Mouse (Mus musculus) bone marrow, adult 2 months (tissue): ENCODE data around the gene Orm3.

Experiments used
- CTCF ChIP-seq: fragments of 200-500 bp; IDR thresholded peaks from 2 replicates; pipeline ENCODE4 v1.5.1; 2011; ENCODE audit warnings: low read length, control low read depth; ENCODE audit not compliant: control insufficient read depth, insufficient read depth
- POLR2A ChIP-seq: fragments of 200-500 bp; IDR thresholded peaks from 2 replicates; pipeline ENCODE4 v1.6.1; 2011; ENCODE audit warnings: low read depth, mild to moderate bottlenecking, control low read depth, low read length, borderline replicate concordance; ENCODE audit not compliant: control insufficient read depth

- TF ChIP-seq CTCF (no peak), POLR2A (no peak)
These were observed 29.8 kb downstream of the Orm3 start for GRCm38 (mm10) chr4:63385784-63386183.
